Mouse (Mus musculus): ENCODE results near the gene Tspan5. TPM values are rescaled to one million over a fixed set of nuclear protein-coding genes. Genes with fewer than 3 reads are reported as not detected.

Gene Tspan5
- polyA plus RNA-seq, 1 experiment from 2014 or later, result 1.7 TPM

DNA sequence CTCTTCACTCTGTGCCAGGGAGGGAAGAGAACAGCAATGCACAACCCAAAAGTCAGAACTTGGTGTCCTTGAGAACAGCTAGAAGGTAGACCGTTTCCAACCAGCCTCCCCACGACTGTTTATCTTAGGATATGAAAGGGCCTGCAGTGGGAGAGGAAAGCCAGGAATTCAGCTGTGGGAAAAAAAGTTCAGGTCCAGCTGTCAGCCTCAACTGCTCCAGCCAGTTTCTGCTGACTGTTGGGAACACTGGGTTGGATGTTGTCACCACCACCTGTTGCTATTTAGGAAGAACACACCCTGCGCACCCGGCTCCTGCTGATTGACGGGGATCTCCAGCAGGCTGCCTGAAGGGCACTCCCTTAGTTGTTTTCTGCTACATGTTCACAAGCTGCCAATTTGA is 19.8 kb upstream of the Tspan5 start:
- H3K27me3 ChIP-seq (ENCODE audit: insufficient read depth, low read length), result no peaks in the 10 kb centered on the region
- DNase-seq, result no peak
- H3K27ac ChIP-seq (ENCODE audit: low read depth), result no peak overlapping the region
- no peak for ATAC-seq
- TF ChIP-seq EP300 (IDR thresholded peaks at IDR 0.05; ENCODE audit: low read depth), result no peak
- no peak for TF ChIP-seq CTCF (IDR thresholded peaks at IDR 0.05; ENCODE audit: low read depth)
- no peaks in the 10 kb centered on the region for H3K9me3 ChIP-seq (ENCODE audit: low read length)
- H3K9ac ChIP-seq (replicated peaks), result no peak overlapping the region
- no peaks in the 10 kb centered on the region for H3K4me1 ChIP-seq (ENCODE audit: insufficient read depth)
- no peak overlapping the region for H3K4me3 ChIP-seq (ENCODE audit: low read depth, low read length)
- no peaks in the 10 kb centered on the region for H3K36me3 ChIP-seq (replicated peaks; ENCODE audit: insufficient read depth, low read length)
- no peak overlapping the region for H3K4me2 ChIP-seq (ENCODE audit: low read depth, low read length)
- 78% methylated on average over 5 of the region's 5 CpGs for WGBS (ENCODE audit: insufficient replicate concordance)

DNA sequence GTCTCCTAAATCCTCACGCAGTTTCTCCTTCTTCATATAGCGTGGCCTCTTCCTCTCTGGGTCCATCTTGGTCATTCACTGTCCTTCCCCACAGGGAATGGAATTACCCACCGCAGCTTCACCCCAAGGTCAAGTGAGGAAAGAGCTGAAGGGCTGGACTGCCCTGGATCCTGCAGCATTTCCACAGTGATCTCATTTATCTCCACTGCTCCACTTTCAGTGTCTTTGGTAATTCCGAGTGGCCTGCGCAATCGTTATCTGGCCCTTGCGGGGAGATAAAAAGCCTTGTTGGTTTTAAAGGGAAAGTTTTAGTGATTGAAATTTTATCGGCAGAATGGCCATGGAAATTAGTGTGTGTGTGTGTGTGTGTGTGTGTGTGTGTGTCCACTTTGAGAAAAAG is 14.4 kb upstream of the Tspan5 start:
- H3K4me3 ChIP-seq (ENCODE audit: low read depth, low read length), result no peak overlapping the region
- WGBS (ENCODE audit: insufficient replicate concordance), result 75% methylated on average over 8 of the region's 8 CpGs
- H3K9ac ChIP-seq (replicated peaks), result no peak overlapping the region
- no peaks in the 10 kb centered on the region for H3K9me3 ChIP-seq (ENCODE audit: low read length)
- no peak overlapping the region for H3K27ac ChIP-seq (ENCODE audit: low read depth)
- H3K4me2 ChIP-seq (ENCODE audit: low read depth, low read length), result no peak overlapping the region
- ATAC-seq, result no peak
- no peak for DNase-seq
- no peaks in the 10 kb centered on the region for H3K36me3 ChIP-seq (replicated peaks; ENCODE audit: insufficient read depth, low read length)
- no peaks in the 10 kb centered on the region for H3K4me1 ChIP-seq (ENCODE audit: insufficient read depth)
- no peaks in the 10 kb centered on the region for H3K27me3 ChIP-seq (ENCODE audit: insufficient read depth, low read length)
- TF ChIP-seq EP300 (IDR thresholded peaks at IDR 0.05; ENCODE audit: low read depth) (no peak), CTCF (IDR thresholded peaks at IDR 0.05; ENCODE audit: low read depth) (no peak)

DNA sequence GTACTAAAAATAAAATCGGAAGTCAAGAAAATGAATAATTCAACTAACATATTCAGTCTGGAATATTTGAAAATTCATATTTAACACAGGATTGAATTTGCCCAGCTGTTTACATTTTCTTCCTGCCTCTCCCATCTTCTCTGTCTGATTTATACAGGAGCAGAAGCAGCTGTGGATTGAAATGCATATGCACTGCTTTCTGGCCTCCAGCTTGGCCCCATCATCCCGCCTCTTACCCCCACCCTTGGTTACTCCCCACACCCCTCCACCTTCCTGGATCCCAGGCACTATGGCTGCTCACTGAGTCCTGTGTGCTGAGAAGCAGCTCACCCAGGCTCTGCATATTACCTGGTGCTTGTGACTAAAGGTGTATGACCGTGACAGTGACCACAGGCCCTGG is 13.2 kb upstream of the Tspan5 start:
- Histone ChIP-seq H3K4me1 (ENCODE audit: insufficient read depth) (no peaks in the 10 kb centered on the region), H3K27ac (ENCODE audit: low read depth) (no peak overlapping the region), H3K27me3 (ENCODE audit: insufficient read depth, low read length) (no peaks in the 10 kb centered on the region), H3K4me2 (ENCODE audit: low read depth, low read length) (no peak overlapping the region), H3K4me3 (ENCODE audit: low read depth, low read length) (no peak overlapping the region), H3K9me3 (ENCODE audit: low read length) (no peaks in the 10 kb centered on the region), H3K9ac (replicated peaks) (no peak overlapping the region), H3K36me3 (replicated peaks; ENCODE audit: insufficient read depth, low read length) (no peaks in the 10 kb centered on the region)
- WGBS (ENCODE audit: insufficient replicate concordance), result 85% methylated on average over 3 of the region's 3 CpGs
- DNase-seq (no peak), ATAC-seq (no peak)
- TF ChIP-seq CTCF (IDR thresholded peaks at IDR 0.05; ENCODE audit: low read depth), result no peak
- TF ChIP-seq EP300 (IDR thresholded peaks at IDR 0.05; ENCODE audit: low read depth), result no peak

DNA sequence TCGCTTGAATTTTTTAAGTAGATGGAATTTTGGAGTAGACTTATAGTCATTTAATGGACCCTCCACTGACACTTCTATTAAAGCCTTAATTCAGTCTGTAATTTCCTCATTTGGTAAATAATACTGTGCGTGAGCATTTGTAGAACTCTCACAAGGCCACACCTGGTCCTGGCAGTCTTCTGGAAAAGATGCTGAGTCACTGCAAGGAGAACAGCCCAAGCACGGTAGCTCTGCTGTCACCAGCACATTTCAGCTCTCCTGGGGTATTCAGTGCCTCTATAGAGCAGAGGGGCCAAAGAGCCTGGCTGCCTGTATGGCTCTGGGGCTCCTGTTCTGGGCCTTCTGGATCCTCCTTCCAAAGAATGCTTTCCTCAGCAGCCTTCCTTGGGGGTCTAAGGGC is 11.2 kb upstream of the Tspan5 start:
- no peak overlapping the region for H3K27ac ChIP-seq (ENCODE audit: low read depth)
- H3K36me3 ChIP-seq (replicated peaks; ENCODE audit: insufficient read depth, low read length), result no peaks in the 10 kb centered on the region
- DNase-seq (no peak), ATAC-seq (no peak)
- H3K9me3 ChIP-seq (ENCODE audit: low read length), result no peaks in the 10 kb centered on the region
- no peak for TF ChIP-seq EP300 (IDR thresholded peaks at IDR 0.05; ENCODE audit: low read depth)
- H3K4me3 ChIP-seq (ENCODE audit: low read depth, low read length), result no peak overlapping the region
- 54% methylated on average over 3 of the region's 3 CpGs for WGBS (ENCODE audit: insufficient replicate concordance)
- no peak overlapping the region for H3K4me2 ChIP-seq (ENCODE audit: low read depth, low read length)
- no peaks in the 10 kb centered on the region for H3K4me1 ChIP-seq (ENCODE audit: insufficient read depth)
- no peaks in the 10 kb centered on the region for H3K27me3 ChIP-seq (ENCODE audit: insufficient read depth, low read length)
- H3K9ac ChIP-seq (replicated peaks), result no peak overlapping the region

DNA sequence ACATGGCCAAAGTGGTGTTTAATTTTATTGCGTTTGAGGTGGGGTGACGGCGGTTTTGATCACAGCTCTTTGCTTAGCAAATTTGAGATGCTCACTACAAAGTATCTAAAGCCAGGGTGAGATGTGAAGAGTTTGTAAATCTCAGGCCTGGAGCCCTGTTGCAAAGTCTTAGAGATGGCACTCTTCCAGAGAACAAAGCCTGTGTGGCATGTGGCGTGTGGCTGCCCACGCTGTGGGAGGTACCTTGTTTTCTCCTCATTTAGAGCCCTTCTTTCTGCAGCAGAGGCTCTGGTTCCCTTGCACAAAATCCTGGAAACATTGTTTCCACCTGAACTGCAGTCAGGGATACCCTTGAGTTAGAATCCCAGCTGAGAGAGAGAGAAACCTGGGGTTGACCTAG is 6.2 kb upstream of the Tspan5 start:
- Histone ChIP-seq H3K36me3 (replicated peaks; ENCODE audit: insufficient read depth, low read length) (no peaks in the 10 kb centered on the region), H3K4me2 (ENCODE audit: low read depth, low read length) (no peak overlapping the region), H3K27me3 (ENCODE audit: insufficient read depth, low read length) (peaks cover 2% of the 10 kb centered on the region; the same call in 1 of the 2 replicates), H3K9me3 (ENCODE audit: low read length) (no peaks in the 10 kb centered on the region), H3K4me1 (ENCODE audit: insufficient read depth) (no peaks in the 10 kb centered on the region), H3K4me3 (ENCODE audit: low read depth, low read length) (no peak overlapping the region), H3K27ac (ENCODE audit: low read depth) (no peak overlapping the region), H3K9ac (replicated peaks) (no peak overlapping the region)
- 91% methylated on average over 5 of the region's 5 CpGs for WGBS (ENCODE audit: insufficient replicate concordance)
- DNase-seq, result no peak
- ATAC-seq, result no peak
- TF ChIP-seq CTCF (IDR thresholded peaks at IDR 0.05; ENCODE audit: low read depth), result no peak
- no peak for TF ChIP-seq EP300 (IDR thresholded peaks at IDR 0.05; ENCODE audit: low read depth)

DNA sequence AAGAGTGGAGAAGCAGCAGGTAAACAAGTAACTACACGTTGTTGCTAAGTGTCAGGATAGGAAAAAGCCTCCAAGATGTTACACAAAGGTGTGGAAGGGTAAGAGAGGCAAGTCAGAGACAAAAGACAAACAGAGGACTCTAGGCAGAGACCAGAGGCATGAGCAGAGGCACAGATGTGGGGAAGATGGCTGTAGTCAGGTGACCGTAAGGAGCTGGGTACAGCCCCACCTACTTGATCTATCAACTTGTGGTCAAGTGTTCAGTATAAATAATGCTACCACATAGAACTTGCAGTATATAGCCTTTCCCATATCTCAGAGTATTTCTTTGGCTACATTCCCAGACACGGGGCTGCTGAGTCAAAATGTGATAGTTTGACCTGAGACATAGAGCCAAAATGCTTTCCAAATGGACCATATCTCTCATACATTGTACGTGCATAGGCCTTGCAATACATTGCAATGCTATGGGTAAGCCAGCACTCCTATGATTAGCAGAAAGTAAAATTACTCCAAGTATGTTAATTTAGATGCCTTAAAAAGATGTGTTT is 2.8 kb upstream of the Tspan5 start:
- WGBS (ENCODE audit: insufficient replicate concordance), result 59% methylated on average over 4 of the region's 4 CpGs
- no peak overlapping the region for H3K4me2 ChIP-seq (ENCODE audit: low read depth, low read length)
- TF ChIP-seq EP300 (IDR thresholded peaks at IDR 0.05; ENCODE audit: low read depth), result no peak
- TF ChIP-seq CTCF (IDR thresholded peaks at IDR 0.05; ENCODE audit: low read depth), result no peak
- peaks cover 8% of the 10 kb centered on the region for H3K4me1 ChIP-seq (ENCODE audit: insufficient read depth)
- no peaks in the 10 kb centered on the region for H3K36me3 ChIP-seq (replicated peaks; ENCODE audit: insufficient read depth, low read length)
- ATAC-seq (no peak), DNase-seq (no peak)
- H3K27ac ChIP-seq (ENCODE audit: low read depth), result no peak overlapping the region
- no peak overlapping the region for H3K4me3 ChIP-seq (ENCODE audit: low read depth, low read length)
- no peaks in the 10 kb centered on the region for H3K9me3 ChIP-seq (ENCODE audit: low read length)
- no peak overlapping the region for H3K9ac ChIP-seq (replicated peaks)
- H3K27me3 ChIP-seq (ENCODE audit: insufficient read depth, low read length), result peaks cover 13% of the 10 kb centered on the region

DNA sequence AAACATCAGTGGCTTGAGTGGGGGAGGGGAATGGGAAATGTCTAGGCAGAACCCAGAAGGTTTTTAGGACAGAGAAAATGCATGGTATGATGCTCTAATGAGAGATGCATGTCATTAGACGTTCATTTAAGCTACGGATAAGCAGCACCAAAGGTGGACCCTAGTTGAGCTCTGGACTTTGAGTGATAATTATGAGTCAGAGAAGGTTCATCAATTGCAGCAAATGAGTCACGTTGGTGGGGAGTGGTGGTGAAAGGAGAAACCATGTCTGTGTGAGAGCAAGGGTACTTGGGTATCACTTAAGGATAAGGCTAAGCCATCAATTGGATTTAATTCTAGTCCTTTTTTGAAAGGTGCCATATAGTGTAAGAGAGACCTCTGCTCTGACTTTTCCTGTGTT is 1.7 kb upstream of the Tspan5 start:
- 76% methylated on average over 3 of the region's 3 CpGs for WGBS (ENCODE audit: insufficient replicate concordance)
- TF ChIP-seq EP300 (IDR thresholded peaks at IDR 0.05; ENCODE audit: low read depth) (no peak), CTCF (IDR thresholded peaks at IDR 0.05; ENCODE audit: low read depth) (no peak)
- Histone ChIP-seq H3K4me1 (ENCODE audit: insufficient read depth) (peaks cover 8% of the 10 kb centered on the region), H3K4me3 (ENCODE audit: low read depth, low read length) (no peak overlapping the region), H3K4me2 (ENCODE audit: low read depth, low read length) (no peak overlapping the region), H3K9me3 (ENCODE audit: low read length) (no peaks in the 10 kb centered on the region), H3K9ac (replicated peaks) (no peak overlapping the region), H3K27ac (ENCODE audit: low read depth) (no peak overlapping the region), H3K27me3 (ENCODE audit: insufficient read depth, low read length) (peaks cover 13% of the 10 kb centered on the region), H3K36me3 (replicated peaks; ENCODE audit: insufficient read depth, low read length) (no peaks in the 10 kb centered on the region)
- ATAC-seq (no peak), DNase-seq (no peak)
